Mouse (Mus musculus) stomach, embryonic 15.5 days (tissue): ENCODE data around the gene Ctf1. TPM values are rescaled to one million over a fixed set of nuclear protein-coding genes. Genes with fewer than 3 reads are reported as not detected.

Source experiments
- ATAC-seq: fragments of 200-750 bp; cut with Nextera tagmentation; 2 replicates; pipeline ENCODE4 v1.8.0; 2017; ENCODE audit warnings: low read depth, moderate number of reproducible peaks, moderate TSS enrichment; ENCODE audit not compliant: insufficient read depth, low FRiP score
- H3K27ac ChIP-seq: fragments of 300-500 bp; sonication (generic); 2 replicates; pipeline ENCODE4 v1.5.1; 2015; ENCODE audit warnings: mild to moderate bottlenecking, inconsistent platforms
- H3K27me3 ChIP-seq: fragments of 300-500 bp; sonication (generic); replicated peaks from 2 replicates; pipeline ENCODE4 v1.6.1; 2015; ENCODE audit warnings: inconsistent platforms
- H3K36me3 ChIP-seq: fragments of 300-500 bp; sonication (generic); 2 replicates; pipeline ENCODE4 v1.6.1; 2015; ENCODE audit warnings: inconsistent platforms
- H3K4me1 ChIP-seq: fragments of 300-500 bp; sonication (generic); 2 replicates; pipeline ENCODE4 v1.6.1; 2015; ENCODE audit warnings: inconsistent platforms
- H3K4me2 ChIP-seq: fragments of 300-500 bp; sonication (generic); 2 replicates; pipeline ENCODE4 v1.6.1; 2015; ENCODE audit warnings: mild to moderate bottlenecking, inconsistent platforms
- H3K4me3 ChIP-seq: fragments of 300-500 bp; sonication (generic); replicated peaks from 2 replicates; pipeline ENCODE4 v1.5.1; 2015; ENCODE audit warnings: inconsistent platforms
- H3K9ac ChIP-seq: fragments of 300-500 bp; sonication (generic); 2 replicates; pipeline ENCODE4 v1.6.1; 2015; ENCODE audit warnings: inconsistent platforms
- H3K9me3 ChIP-seq: fragments of 300-500 bp; sonication (generic); 2 replicates; pipeline ENCODE4 v1.6.1; 2016; ENCODE audit warnings: inconsistent platforms
- WGBS: fragments of 180-500 bp; shearing (Covaris S2); methylation state at CpG from one replicate; pipeline ENCODE4 v1.1.7; 2015; 5-methylcytosine and 5-hydroxymethylcytosine counted together
- polyA plus RNA-seq: library from polyadenylated mRNA; unstranded; fragments of >200 nt; fragmentation: Nextera tagmentation; extraction: Ambion mirVana; gene quantifications from 2 replicates; pipeline ENCODE4 v1.2.1, GENCODE M21; 2015

Gene Ctf1
- polyA plus RNA-seq, 1 experiment from 2014 or later, result 17.0 TPM

DNA sequence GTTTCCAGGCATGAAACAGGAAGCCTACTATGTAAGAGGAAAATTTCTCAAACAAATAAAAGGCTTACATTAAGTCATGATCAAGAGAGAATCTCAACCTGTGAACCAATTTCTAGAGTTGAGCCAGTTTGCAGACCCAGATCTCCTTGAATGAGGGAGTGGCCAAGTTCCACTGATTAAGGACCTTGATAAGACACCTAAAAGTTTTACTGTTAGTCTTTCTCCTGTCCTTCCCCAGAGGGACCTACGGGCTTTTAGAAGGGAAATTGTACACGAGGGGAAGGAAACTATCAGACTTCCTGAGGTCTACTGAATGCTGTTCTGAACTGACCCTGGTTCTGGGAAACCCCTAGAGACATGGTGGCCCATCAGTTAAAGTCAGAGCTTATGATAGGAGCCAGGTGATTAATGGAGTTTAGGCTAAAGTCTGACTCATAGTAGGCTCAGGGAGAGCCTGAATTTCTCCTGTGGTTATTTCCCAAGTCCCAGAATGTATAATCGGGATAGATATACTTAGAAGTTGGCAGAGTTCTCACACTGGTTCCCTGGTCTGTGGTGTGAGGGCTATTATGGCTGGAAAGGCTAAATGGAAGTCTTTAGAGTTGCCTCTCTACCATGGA is 11.7 kb upstream of the Ctf1 start:
- WGBS, result 69% methylated on average over 3 of the region's 3 CpGs
- Histone ChIP-seq H3K36me3 (0 out of 2 replicates have a peak, but pooled peaks cover 8% of the 10 kb centered on the region), H3K27me3 (no peaks in the 10 kb centered on the region), H3K4me2 (no peak overlapping the region), H3K4me3 (no peak overlapping the region), H3K9ac (no peak overlapping the region), H3K9me3 (no peaks in the 10 kb centered on the region), H3K27ac (no peak overlapping the region), H3K4me1 (no peaks in the 10 kb centered on the region)
- no peak for ATAC-seq

DNA sequence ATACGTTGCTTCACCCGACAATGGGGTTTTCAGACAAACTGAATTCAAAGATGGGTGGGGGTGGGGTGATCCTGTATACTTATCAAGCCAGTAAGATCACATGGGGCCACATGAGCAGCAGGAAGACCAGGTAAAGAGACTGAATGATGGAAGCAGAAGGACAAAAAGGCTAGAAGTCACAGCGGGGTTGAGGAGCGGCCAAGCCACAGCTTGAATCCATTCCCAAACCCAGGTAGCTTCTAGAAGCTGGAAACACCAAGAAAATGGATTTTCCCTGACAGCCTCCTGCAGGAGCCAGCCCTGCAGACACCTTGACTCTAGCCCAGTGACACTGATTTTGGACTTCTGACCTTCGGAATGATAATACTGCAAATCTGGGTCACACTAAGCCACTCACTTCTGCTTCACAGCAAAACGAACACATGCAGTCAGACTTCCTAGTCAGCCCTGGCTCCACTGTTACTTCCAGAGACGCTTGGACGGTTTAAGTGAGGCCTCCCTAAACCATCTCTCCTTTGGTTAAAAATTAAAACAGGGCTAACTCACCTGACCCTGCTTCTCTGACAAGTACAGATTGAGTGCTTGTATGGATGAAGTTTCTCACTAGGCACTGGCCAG is 8.9 kb upstream of the Ctf1 start:
- Histone ChIP-seq H3K9me3 (no peaks in the 10 kb centered on the region), H3K4me3 (no peak overlapping the region), H3K36me3 (peaks cover 17% of the 10 kb centered on the region; the same call in 1 of the 2 replicates), H3K27ac (no peak overlapping the region), H3K4me1 (peaks cover 12% of the 10 kb centered on the region), H3K27me3 (no peaks in the 10 kb centered on the region), H3K4me2 (no peak overlapping the region), H3K9ac (no peak overlapping the region)
- WGBS, result 87% methylated on average over 8 of the region's 8 CpGs
- no peak for ATAC-seq

- no peak overlapping the region for H3K9ac ChIP-seq
- H3K4me1 ChIP-seq, result peaks cover 19% of the 10 kb centered on the region
- H3K27me3 ChIP-seq, result no peaks in the 10 kb centered on the region
- H3K27ac ChIP-seq, result no peak overlapping the region
- WGBS, result 78% methylated on average over 6 of the region's 6 CpGs
- no peak overlapping the region for H3K4me3 ChIP-seq
- ATAC-seq, result no peak
- H3K36me3 ChIP-seq, result peaks cover 17% of the 10 kb centered on the region; the same call in 1 of the 2 replicates
- H3K4me2 ChIP-seq, result no peak overlapping the region
- no peaks in the 10 kb centered on the region for H3K9me3 ChIP-seq
Measured at GRCm38 (mm10) chr7:127704598-127704997, 7.9 kb upstream of the Ctf1 start.

- Histone ChIP-seq H3K36me3 (peaks cover 17% of the 10 kb centered on the region; the same call in 1 of the 2 replicates), H3K9ac (no peak overlapping the region), H3K27me3 (no peaks in the 10 kb centered on the region), H3K9me3 (no peaks in the 10 kb centered on the region), H3K4me1 (peaks cover 19% of the 10 kb centered on the region), H3K27ac (no peak overlapping the region), H3K4me3 (no peak overlapping the region), H3K4me2 (no peak overlapping the region)
- no peak for ATAC-seq
- WGBS, result 71% methylated on average over 4 of the region's 4 CpGs
Measured at GRCm38 (mm10) chr7:127705706-127706105, 6.8 kb upstream of the Ctf1 start.

GRCm38 (mm10) chr7:127707045-127707956 is 5.2 kb upstream of the Ctf1 start:
- H3K9me3 ChIP-seq, result no peaks in the 10 kb centered on the region
- H3K4me2 ChIP-seq, result peak overlapping the region; percentile 86
- peaks cover 17% of the 10 kb centered on the region; the same call in 1 of the 2 replicates for H3K36me3 ChIP-seq
- peaks cover 30% of the 10 kb centered on the region for H3K4me1 ChIP-seq
- 26% methylated on average over 22 of the region's 22 CpGs for WGBS
- H3K27me3 ChIP-seq, result no peaks in the 10 kb centered on the region
- ATAC-seq, result 0 out of 2 replicates have a peak, but pooled peaks have one; percentile 1
- peak overlapping the region; percentile 99 for H3K27ac ChIP-seq
- H3K9ac ChIP-seq, result peak overlapping the region; percentile 80; the same call in 1 of the 2 replicates
- H3K4me3 ChIP-seq, result peak overlapping the region; percentile 78

- ATAC-seq, result no peak; the same call in 1 of the 2 replicates
- no peaks in the 10 kb centered on the region for H3K9me3 ChIP-seq
- WGBS, result 3% methylated on average over 5 of the region's 5 CpGs
- peak overlapping the region; percentile 80; the same call in 1 of the 2 replicates for H3K9ac ChIP-seq
- H3K4me1 ChIP-seq, result peaks cover 36% of the 10 kb centered on the region
- peak overlapping the region; percentile 78 for H3K4me3 ChIP-seq
- peak overlapping the region; percentile 99 for H3K27ac ChIP-seq
- H3K4me2 ChIP-seq, result peak overlapping the region; percentile 86
- peaks cover 16% of the 10 kb centered on the region; the same call in 1 of the 2 replicates for H3K36me3 ChIP-seq
- no peaks in the 10 kb centered on the region for H3K27me3 ChIP-seq
Measured at GRCm38 (mm10) chr7:127707957-127708206, 4.7 kb upstream of the Ctf1 start.

- H3K27ac ChIP-seq, result peak within 1 kb of the TSS; percentile 99
- WGBS, result 1% methylated on average over 89 of the region's 90 CpGs
- no peaks in the 10 kb centered on the region for H3K27me3 ChIP-seq
- ATAC-seq, result peak; percentile 82
- peaks cover 13% of the 10 kb centered on the region; the same call in 1 of the 2 replicates for H3K36me3 ChIP-seq
- H3K9me3 ChIP-seq, result no peaks in the 10 kb centered on the region
- peak within 1 kb of the TSS; percentile 80 for H3K9ac ChIP-seq
- peaks cover 40% of the 10 kb centered on the region for H3K4me1 ChIP-seq
- peak within 1 kb of the TSS; percentile 78 for H3K4me3 ChIP-seq
- peak within 1 kb of the TSS; percentile 86 for H3K4me2 ChIP-seq
Measured at GRCm38 (mm10) chr7:127708207-127709078, 4.1 kb upstream of the Ctf1 start, which contains the start of gene Bcl7c. Bcl7c (minus strand) TSS chr7:127708933.

DNA sequence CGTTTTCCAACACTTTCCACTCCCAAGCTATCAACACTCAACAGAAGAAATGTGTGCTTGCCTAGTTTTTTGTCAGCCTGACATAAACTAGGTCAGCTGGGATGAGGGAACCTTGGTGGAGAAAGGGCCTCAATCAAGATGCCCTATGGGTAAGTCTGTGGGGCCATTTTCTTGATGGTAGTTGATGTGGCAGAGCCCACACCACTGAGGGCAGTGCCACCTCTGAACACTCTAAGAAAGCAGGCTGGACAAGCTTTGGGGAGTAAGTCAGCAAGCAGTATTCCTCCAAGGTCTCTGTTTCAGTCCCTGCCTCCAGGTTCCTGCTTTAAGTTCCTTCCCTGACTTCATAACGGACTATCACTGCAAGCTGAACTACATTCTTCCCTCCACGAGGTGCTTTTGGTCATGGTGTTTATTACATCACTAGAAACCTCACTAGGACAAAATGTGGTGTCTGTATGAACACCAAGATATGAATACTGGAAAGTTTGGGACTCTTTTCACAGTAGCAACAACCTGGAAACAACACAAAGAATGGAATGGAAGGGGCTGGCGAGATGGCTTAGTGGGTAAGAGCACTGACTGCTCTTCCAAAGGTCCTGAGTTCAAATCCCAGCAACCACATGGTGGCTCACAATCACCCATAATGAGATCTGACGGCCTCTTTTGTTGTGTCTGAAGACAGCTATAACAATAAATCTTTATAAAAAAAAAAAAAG is 3.1 kb upstream of the Ctf1 start:
- Histone ChIP-seq H3K36me3 (peaks cover 11% of the 10 kb centered on the region; the same call in 1 of the 2 replicates), H3K27ac (peak overlapping the region; percentile 99; the same call in 1 of the 2 replicates), H3K4me2 (peak overlapping the region; percentile 86), H3K4me3 (peak overlapping the region; percentile 78), H3K4me1 (peaks cover 44% of the 10 kb centered on the region), H3K9me3 (no peaks in the 10 kb centered on the region), H3K27me3 (no peaks in the 10 kb centered on the region), H3K9ac (no peak overlapping the region)
- ATAC-seq, result no peak
- WGBS, result 73% methylated on average over 5 of the region's 5 CpGs

- Histone ChIP-seq H3K27ac (peak overlapping the region; percentile 97; the same call in 1 of the 2 replicates), H3K9me3 (no peaks in the 10 kb centered on the region), H3K4me1 (peaks cover 44% of the 10 kb centered on the region), H3K27me3 (no peaks in the 10 kb centered on the region), H3K4me3 (no peak overlapping the region), H3K36me3 (peaks cover 7% of the 10 kb centered on the region; the same call in 1 of the 2 replicates), H3K9ac (no peak overlapping the region), H3K4me2 (no peak overlapping the region)
- WGBS, result 80% methylated on average over 3 of the region's 3 CpGs
- ATAC-seq, result no peak
Measured at GRCm38 (mm10) chr7:127711031-127711430, 1.5 kb upstream of the Ctf1 start.

GRCm38 (mm10) chr7:127711456-127711855 is 1.1 kb upstream of the Ctf1 start:
- Histone ChIP-seq H3K4me3 (no peak overlapping the region), H3K27ac (peak overlapping the region; percentile 97), H3K9me3 (no peaks in the 10 kb centered on the region), H3K4me2 (no peak overlapping the region; the same call in 1 of the 2 replicates), H3K27me3 (no peaks in the 10 kb centered on the region), H3K36me3 (0 out of 2 replicates have a peak, but pooled peaks cover 4% of the 10 kb centered on the region), H3K4me1 (peaks cover 44% of the 10 kb centered on the region), H3K9ac (no peak overlapping the region)
- WGBS, result 57% methylated on average over 3 of the region's 3 CpGs
- ATAC-seq, result no peak
